Mouse (Mus musculus): ENCODE measurements at regions not wholly inside any gene's neighbourhood (a gene's known extent, or its start where the extent isn't known, plus 50 kb on each side); places are given as distances from the start of the nearest gene placed in this dataset.
A peak's percentile ranks its signal among the peaks of the same experiment; 100 is the strongest.

- DNase-seq (ENCODE audit: low spot score in 2 of 2) = no peak
Measured at GRCm38 (mm10) chr2:19049877-19050731, 52.0 kb downstream of the 4930426L09Rik start.

- no peak for DNase-seq (ENCODE audit: low spot score in 2 of 2)
Measured at GRCm38 (mm10) chr2:19055500-19055899, 57.4 kb downstream of the 4930426L09Rik start.

- DNase-seq (ENCODE audit: low spot score in 2 of 2) = no peak
Measured at GRCm38 (mm10) chr2:19057859-19058258, 59.7 kb downstream of the 4930426L09Rik start.

GRCm38 (mm10) chr2:19058765-19059164 is 60.6 kb downstream of the 4930426L09Rik start:
- no peak for DNase-seq (ENCODE audit: low spot score in 2 of 2)

- DNase-seq (ENCODE audit: low spot score in 2 of 2) = no peak
Measured at GRCm38 (mm10) chr2:19059246-19059645, 61.1 kb downstream of the 4930426L09Rik start.

- no peak for DNase-seq (ENCODE audit: low spot score in 2 of 2)
Measured at GRCm38 (mm10) chr2:19060218-19060915, 62.2 kb downstream of the 4930426L09Rik start.

GRCm38 (mm10) chr2:19064560-19065362 is 66.6 kb downstream of the 4930426L09Rik start:
- peak; percentile 61 to 70 for DNase-seq (ENCODE audit: low spot score in 2 of 2)

GRCm38 (mm10) chr2:19065511-19065910 is 67.4 kb downstream of the 4930426L09Rik start:
- DNase-seq (ENCODE audit: low spot score in 2 of 2) = no peak

- no peak for DNase-seq (ENCODE audit: low spot score in 2 of 2)
Measured at GRCm38 (mm10) chr2:19068161-19068560, 70.0 kb downstream of the 4930426L09Rik start.

GRCm38 (mm10) chr2:19083816-19084215 is 85.7 kb downstream of the 4930426L09Rik start:
- no peak for DNase-seq (ENCODE audit: low spot score in 2 of 2)

GRCm38 (mm10) chr2:19085105-19085504 is 87.0 kb downstream of the 4930426L09Rik start:
- DNase-seq (ENCODE audit: low spot score in 2 of 2) = no peak

GRCm38 (mm10) chr2:19086167-19086566 is 88.0 kb downstream of the 4930426L09Rik start:
- DNase-seq (ENCODE audit: low spot score in 2 of 2) = no peak

- no peak for DNase-seq (ENCODE audit: low spot score in 2 of 2)
Measured at GRCm38 (mm10) chr2:19086621-19087020, 88.5 kb downstream of the 4930426L09Rik start.

GRCm38 (mm10) chr2:19099384-19099783 is 99.7 kb upstream of the Armc3 start:
- DNase-seq (ENCODE audit: low spot score in 2 of 2) = no peak

GRCm38 (mm10) chr2:19108753-19109152 is 90.3 kb upstream of the Armc3 start:
- no peak for DNase-seq (ENCODE audit: low spot score in 2 of 2)

- no peak for DNase-seq (ENCODE audit: low spot score in 2 of 2)
Measured at GRCm38 (mm10) chr2:19119871-19120270, 79.2 kb upstream of the Armc3 start.

- no peak for DNase-seq (ENCODE audit: low spot score in 2 of 2)
Measured at GRCm38 (mm10) chr2:19132864-19133263, 66.2 kb upstream of the Armc3 start.

- no peak for DNase-seq (ENCODE audit: low spot score in 2 of 2)
Measured at GRCm38 (mm10) chr2:19142586-19142985, 56.5 kb upstream of the Armc3 start.

- no peak for DNase-seq (ENCODE audit: low spot score in 2 of 2)
Measured at GRCm38 (mm10) chr2:19145412-19145811, 53.7 kb upstream of the Armc3 start.

GRCm38 (mm10) chr2:19145881-19146280 is 53.2 kb upstream of the Armc3 start:
- peak in 1 of 2 experiments; percentile 13 for DNase-seq (ENCODE audit: low spot score in 2 of 2)

- DNase-seq (ENCODE audit: low spot score in 2 of 2) = no peak
Measured at GRCm38 (mm10) chr2:19146289-19146688, 52.8 kb upstream of the Armc3 start.

GRCm38 (mm10) chr2:19148812-19149211 is 50.3 kb upstream of the Armc3 start:
- no peak for DNase-seq (ENCODE audit: low spot score in 2 of 2)

Data from layer of hippocampus, postnatal 14 days (tissue).